Mouse (Mus musculus) forelimb bud, embryonic 11.5 days (tissue): ENCODE measurements at regions not wholly inside any gene's neighbourhood (a gene's known extent, or its start where the extent isn't known, plus 50 kb on each side); places are given as distances from the start of the nearest gene placed in this dataset.
"Not testable (repeated sequence)": the region's sequence is repeated elsewhere in the genome, so short reads cannot be mapped to it uniquely, and the experiment has no call there.

ENCODE experiments used
- DNase-seq: peaks from one replicate; pipeline ENCODE4 v3.0.0-alpha.2; 2012; ENCODE audit warnings: low read depth, low spot score

DNA sequence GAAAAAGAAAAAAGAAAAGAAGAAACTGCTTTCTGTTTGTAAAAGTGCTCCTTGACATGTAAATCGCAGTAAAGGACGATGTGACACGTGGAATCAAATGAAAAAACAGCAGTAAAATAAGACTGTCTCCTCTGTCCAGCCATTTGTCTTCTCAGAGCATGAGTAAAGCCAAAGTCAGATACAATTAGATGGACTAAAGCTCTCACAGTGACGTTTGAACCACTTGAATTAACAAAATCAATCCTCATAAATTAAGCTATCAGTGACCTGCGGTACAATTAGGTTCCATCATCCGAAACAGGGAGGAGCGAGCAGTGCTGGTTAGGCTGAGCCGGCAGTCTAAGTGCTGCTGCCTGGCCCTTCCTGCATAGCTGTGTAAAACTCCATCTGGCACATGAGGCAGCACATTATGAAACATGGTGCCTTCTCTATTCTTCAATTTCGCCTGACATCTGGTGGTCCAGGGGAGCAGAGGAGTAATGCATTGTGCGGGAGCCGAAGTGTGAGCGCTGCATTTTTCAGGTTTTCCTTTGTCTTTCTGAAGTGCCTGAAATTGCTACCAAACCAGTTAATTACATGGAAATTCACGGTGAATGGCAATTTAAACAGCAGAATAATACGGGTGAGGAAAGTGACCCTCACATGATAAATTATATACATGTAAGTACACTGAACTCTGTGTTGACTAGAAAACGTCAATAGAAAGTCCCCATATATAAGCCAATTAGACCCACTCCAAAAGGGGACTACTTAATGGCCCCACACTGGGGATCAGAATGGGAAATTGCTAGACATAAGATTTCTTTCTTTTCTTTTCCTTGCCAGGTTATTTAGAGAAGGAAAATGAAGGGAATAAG lies 118.1 kb downstream of the Mmrn1 start:
- peak; percentile 53 for DNase-seq

GRCm38 (mm10) chr6:61043524-61044450 lies 119.0 kb downstream of the Mmrn1 start:
- peak; percentile 39 for DNase-seq

- not testable (repeated sequence) for DNase-seq
Measured at GRCm38 (mm10) chr6:61047667-61048066, 122.9 kb downstream of the Mmrn1 start.

- no peak for DNase-seq
Measured at GRCm38 (mm10) chr6:61063129-61063528, 117.0 kb upstream of the Ccser1 start.

DNA sequence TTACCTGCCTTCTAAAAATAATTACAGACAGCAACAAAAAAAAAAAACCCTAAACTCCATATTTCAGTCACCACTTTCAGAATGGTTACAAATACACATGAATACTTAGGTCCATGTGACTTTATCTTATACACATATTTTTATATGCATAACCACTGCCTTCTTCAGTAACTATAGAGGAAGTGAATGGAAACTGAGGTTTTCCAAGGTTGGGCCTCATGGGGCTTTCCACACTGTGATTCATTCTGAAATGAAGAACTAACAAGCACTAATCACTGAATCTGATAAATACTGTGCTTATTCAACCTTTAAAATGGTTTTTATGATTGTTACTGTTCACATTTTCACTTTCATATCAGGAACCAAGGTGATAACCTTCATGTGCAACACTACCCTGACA lies 114.4 kb upstream of the Ccser1 start:
- no peak for DNase-seq

GRCm38 (mm10) chr6:61066501-61067282 lies 113.4 kb upstream of the Ccser1 start:
- no peak for DNase-seq

- DNase-seq: no peak
Measured at GRCm38 (mm10) chr6:61067355-61068116, 112.6 kb upstream of the Ccser1 start.

- no peak for DNase-seq
Measured at GRCm38 (mm10) chr6:61068117-61068489, 112.0 kb upstream of the Ccser1 start.

GRCm38 (mm10) chr6:61073267-61073666 lies 106.9 kb upstream of the Ccser1 start:
- DNase-seq: no peak

DNA sequence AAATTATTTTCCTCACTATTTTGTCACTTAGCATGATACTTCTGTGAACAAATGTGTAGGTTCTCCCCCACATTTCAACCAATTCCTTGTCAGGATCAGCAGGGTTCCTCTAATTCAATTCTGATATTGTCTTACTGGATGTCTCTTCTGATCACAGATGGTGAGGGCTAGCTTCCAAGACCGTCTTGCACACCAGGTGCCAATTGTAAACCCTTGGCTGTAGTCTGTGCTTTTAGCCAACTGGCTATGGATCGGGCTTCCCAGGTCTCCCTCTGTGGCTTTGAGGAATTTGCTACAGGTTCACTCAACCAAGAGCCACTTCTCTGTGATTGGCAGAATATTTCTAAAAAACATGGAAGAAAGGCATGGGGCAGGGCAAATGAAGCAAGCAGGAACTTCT lies 106.3 kb upstream of the Ccser1 start:
- no peak for DNase-seq

DNA sequence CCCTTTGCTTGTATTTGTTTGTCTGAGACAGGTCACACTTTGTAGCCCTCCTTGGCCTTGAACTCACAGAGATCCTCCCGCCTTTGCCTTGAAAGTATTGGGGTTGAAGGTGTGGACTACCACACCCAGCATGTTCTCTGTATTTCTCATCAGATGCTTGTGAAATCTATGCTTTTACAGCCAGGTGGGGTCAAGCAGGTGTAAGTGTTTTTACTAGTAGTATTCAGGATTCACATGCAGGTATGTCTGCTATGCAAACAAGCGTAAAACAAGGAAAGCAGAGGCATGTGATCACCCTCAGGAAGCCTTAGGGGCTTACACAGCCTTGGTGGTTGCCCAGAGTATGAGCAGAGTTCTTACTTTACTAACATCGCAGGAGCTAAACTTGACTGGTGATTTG lies 105.4 kb upstream of the Ccser1 start:
- no peak for DNase-seq

- no peak for DNase-seq
Measured at GRCm38 (mm10) chr6:61078559-61078958, 101.6 kb upstream of the Ccser1 start.

DNA sequence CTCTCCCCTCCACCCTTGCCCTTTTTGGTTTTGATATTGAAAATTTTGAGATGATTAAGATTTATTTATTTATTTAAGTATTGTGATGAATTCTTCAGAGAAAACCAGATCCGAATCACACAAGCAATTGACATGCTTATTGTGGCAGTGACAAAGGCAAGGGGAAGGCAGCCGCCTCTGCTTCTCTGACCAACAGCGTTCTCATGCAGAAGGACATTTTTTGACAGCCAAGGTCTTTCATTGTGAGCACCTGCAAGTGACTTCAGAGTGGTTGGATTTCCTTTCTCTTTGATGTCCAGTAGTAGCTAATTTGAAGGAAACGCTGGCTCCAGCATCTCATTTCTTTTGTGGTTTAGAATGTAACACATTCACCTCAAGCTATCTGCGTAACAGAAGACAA lies 99.5 kb upstream of the Ccser1 start:
- DNase-seq: no peak

DNA sequence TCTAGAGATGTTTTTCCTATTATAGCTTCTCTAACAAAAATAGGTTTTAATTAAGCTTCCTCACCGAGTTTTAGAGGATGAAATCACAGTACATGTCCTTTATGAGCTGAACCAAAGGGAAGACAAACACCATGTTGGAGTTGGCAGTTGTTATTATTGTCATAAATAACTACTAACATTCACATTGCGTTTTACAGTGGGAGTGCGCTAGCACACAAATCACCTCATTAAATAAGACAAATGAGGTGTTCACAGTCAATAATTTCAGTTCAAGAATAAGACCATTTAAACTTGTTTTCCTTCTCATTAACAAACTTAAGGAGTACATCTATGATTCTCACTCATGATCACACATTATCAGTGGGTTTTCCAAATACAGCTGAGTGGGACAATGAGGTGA lies 96.8 kb upstream of the Ccser1 start:
- DNase-seq: peak; percentile 40

DNA sequence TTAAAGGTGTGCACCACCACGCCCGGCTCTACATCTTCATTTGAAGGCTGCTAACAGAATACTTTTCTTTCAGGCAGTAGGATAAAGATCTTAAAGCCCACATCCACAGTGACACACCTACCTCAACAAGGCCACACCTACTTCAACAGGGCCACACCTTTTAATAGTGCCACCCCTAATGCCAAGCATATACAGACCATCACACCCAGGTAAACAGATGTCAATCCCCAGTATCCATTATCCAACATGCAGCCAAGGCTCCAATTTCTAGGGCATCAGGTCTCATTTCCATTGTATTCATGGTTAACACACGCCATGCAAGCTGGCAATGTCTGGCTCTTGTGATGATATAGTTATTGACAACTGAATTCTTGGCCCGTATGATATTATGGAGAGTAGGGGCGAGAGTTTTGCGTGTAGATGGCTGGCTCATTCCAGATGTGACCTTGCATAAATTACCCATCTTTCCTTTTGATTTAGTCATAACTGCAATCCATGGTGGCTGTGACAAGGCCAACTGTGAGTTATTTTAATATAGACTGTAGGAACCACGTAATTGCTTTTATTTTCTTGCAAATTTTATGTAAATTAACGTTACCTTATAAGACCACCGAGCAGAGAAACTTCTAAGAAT lies 80.7 kb upstream of the Ccser1 start:
- no peak for DNase-seq

GRCm38 (mm10) chr6:61099982-61100365 lies 80.2 kb upstream of the Ccser1 start:
- no peak for DNase-seq

DNA sequence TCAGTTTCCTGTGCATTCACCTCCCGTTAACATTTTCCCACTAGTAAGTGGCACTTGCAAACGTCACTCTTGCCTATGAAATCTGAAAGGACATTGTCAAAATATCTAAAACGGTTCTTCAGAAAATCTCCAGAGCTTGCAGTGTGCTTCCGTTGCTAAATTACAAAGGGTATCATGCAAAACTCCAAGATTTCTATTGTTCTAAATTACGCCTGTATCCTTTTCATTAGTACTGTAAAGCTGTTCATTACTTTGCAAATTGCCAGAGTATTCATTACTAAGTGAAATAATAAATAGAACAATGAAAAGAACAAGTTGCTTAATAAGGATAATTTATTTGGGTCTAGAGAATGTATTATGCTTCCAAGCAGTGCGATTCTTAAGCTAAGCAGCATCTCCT lies 78.2 kb upstream of the Ccser1 start:
- no peak for DNase-seq

DNA sequence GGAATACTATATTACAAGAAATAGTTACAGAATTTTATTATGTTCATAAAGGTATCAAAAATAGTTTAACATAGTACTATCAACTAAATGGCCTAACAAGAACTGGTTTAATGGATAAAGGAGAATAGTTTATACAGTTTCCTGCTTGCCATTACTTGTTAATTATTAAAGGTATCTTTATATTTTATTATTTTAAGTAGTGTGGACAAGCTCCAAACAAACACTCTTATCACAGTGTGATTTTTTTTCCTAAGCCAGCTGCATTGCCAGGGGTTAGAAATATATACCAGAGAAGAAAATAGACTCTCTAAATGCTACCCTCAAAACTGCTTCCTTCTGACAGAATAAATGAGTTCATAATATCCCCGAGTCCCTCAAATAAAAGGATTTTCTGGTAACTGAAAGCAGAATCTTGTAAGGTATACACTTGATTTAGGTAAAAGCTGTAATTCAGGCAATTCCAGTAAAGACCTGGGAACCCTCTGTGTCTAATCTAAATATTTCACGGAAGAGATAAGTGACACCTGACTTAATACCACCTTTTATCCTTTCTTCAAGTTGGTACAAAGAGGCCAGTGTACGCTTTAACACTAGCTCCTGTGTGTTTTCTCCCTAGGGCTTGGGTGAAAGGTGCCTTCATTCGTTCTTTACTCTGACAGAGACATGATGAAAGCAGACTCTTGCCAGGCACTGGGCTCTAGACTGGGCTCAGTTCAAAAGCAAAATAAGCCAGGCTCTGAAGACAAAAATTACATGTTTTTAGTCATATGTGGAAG lies 76.5 kb upstream of the Ccser1 start:
- no peak for DNase-seq

DNA sequence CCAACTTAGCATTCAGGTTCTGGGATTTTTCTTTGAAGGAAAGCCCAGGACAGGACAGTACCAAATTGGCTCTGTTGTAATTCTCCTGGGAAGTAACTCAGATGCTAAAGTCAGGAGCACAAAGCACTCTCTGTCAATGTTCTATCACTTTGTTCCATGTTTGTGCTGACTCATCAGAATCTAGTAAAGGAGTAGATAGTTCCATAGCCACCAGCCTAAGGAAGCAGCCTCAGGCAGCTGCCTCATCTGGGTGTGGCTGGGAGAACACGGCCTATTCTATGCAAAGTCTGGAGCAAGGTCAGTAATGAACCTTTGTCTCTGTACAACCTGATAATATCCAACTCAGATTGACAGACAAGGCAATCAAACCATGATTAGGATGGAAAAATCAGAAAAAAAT lies 64.9 kb upstream of the Ccser1 start:
- no peak for DNase-seq

GRCm38 (mm10) chr6:61119590-61119989 lies 60.5 kb upstream of the Ccser1 start:
- DNase-seq: no peak
